Mouse (Mus musculus) left cerebral cortex, adult 9 months (tissue): ENCODE data around the gene Gm20219.
A peak's percentile ranks its signal among the peaks of the same experiment; 100 is the strongest.
"Not testable (repeated sequence)": the region's sequence is repeated elsewhere in the genome, so short reads cannot be mapped to it uniquely, and the experiment has no call there.

ENCODE experiments used
- DNase-seq, 2 experiments: peaks; one replicate each; pipeline ENCODE4 v3.0.0; 2022; ENCODE audit warnings: low spot score in 2 of 2

Gm20219 gene

DNA sequence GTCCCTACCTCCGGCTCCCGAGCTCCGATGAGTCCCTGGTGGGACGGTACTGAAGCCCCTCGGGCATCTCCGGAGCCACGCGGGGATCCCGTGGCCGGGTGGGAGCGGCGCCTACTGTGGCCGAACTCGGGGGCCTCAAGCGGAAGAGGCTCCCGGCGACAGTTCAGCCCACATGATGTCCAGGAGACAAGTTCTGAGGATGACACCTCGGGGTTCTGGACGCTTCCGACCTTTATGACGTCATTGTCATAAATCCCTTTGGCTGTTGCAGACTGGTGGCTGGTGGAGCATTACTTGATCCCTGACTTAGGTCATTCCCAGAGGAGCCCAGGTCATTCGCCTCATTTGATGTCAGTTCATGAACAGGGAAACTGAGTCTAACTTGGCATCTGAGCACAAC, 41.9 kb downstream of the Gm20219 start, which contains the start of gene Znrf4:
Gene Znrf4 (minus strand): TSS at position 122 of the 400 bp plus-strand sequence.
- no peak for DNase-seq

DNA sequence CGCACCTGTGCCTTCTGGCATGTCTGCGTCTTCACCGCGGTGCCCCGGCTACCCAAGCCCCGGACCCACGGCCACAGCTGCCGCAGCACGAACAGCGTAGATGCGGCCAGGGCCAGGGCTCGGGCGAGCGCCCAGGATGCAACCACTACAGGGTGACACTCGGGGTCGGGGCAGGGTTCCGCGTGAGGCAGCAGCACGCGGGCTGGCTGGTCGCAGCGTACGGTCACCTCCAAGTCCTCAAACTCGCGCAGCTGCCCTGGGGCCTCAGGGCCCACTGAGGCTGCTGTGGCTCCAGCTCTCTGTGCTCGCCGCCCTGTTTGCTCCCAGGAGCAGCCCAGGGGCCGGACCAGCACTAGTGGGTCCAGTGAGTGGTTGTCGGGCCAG, 42.5 kb downstream of the Gm20219 start:
- DNase-seq: no peak

DNA sequence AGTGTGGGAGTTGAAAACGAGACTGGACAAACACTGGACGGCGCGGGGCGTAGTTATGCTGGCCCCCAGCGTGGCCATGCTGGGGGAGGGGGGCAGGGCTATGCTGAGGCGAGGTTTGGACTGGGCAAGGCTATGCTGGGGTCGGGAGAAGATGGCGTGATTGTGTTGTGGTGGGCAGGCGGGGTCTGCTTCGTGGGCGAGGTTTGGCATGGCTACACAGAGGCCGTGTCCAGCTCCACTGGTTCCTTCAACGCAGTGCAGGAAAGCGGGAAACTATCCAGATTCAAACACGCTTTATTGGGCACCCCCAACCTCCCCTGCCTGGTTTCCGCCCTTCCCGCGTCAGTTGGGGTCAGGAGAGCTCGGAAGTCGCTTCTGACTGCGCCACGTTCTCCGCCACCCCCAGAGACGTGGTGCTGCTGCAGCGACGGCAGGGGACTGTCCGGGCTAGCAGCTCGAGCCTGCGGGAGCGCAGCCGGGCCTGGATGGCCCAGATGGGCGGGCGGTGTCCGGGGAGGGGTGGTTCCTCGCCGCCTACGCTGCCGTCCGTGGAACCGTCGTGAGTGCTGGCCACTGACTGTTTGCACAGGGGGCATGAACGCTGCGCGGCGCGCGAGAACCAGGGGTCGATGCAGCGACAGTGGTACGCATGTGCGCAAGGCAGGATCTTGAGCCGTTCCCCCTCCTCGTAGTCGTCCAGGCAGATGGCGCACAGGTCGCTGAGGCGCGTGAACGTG, 43.0 kb downstream of the Gm20219 start:
- DNase-seq: no peak

DNA sequence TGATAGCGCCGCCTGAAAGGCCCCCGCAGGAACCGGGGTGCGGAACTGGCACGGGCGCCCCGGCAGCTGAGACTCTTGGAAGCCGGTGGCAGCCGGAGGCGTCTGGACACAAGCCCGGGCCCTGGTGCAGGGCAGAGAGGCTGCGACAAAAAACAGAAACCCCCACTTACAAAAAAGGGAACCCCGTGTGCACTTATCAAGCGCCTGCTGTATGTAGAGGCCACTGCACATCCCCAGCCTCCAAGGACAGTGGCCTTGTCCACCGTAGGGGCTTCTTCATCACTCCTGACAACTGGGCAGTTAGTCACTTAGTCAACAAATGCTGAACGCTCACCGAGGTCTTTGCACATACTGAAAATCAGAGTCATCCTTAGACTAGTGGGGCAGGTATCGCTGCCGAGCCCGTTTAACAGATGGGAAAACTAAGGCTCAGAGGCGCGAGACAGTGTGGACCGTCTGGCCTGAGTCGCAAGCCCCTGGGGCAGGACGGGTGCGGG, 43.7 kb downstream of the Gm20219 start:
- DNase-seq: no peak

DNA sequence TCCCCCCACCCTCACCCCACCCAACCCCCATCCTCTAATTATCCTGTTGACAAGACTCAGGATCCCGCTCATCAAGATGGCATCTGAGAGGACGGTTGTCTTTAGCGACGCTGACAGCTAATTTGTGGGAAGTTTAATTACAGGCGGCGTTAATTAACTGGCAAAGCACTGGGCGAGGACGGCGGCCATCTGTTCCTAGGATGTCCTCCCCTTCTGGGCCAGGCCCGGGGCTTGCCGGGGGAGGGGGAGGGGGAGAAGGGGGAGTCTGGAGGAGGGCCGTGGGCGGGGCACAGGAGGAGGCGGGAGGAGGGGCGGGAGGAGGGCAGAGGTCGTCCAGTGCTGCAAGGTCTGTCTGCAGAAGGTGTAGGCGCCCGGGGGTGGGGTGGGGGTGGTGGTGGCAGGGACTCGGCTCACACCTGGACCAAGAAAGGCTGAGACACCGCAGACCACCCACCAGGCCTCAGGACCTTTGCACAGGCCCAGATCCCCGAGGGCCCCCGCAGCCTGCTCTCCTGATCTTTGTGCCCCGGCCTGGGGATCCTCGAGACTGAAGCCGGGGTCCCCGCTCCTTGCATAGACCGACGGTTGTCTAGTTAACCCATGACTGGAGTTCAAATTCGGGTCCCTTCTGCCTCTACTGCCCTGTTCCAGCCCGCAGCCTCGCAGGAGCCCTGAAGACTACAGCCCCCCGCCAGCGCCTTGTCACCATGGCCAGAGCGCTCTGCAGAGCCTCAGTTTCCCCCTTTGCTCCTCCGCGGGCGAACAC, 44.3 kb downstream of the Gm20219 start:
- no peak for DNase-seq

DNA sequence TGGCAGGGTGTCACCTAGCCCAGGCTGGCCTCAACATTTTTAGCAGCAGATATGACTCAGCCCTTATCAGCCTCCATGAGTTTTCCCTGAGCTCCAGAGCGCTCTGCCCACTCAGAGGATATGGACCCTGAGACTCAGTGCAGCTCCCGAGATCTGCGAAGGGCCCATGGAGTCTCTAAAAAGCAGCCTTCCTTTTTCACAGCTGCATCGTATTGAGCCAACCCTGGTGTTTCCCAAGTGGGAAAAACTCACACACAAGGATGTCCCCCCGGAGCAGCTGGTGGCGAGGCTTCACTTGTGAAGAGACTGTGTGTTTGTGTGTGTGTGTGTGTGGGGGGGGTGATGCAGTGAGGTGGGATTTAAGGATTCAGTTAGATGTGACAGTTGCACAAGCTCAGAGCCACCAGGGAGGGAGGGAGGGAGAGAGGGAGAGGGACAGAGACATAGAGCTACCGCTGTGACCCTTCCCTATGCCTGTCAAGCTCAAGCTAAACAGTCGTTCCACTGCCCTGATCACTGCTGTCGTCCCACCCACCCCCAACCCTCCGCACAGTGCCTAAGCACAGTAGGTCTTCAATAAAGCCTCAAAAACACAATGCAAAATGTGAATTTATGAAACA, 45.1 kb downstream of the Gm20219 start:
- DNase-seq: no peak

DNA sequence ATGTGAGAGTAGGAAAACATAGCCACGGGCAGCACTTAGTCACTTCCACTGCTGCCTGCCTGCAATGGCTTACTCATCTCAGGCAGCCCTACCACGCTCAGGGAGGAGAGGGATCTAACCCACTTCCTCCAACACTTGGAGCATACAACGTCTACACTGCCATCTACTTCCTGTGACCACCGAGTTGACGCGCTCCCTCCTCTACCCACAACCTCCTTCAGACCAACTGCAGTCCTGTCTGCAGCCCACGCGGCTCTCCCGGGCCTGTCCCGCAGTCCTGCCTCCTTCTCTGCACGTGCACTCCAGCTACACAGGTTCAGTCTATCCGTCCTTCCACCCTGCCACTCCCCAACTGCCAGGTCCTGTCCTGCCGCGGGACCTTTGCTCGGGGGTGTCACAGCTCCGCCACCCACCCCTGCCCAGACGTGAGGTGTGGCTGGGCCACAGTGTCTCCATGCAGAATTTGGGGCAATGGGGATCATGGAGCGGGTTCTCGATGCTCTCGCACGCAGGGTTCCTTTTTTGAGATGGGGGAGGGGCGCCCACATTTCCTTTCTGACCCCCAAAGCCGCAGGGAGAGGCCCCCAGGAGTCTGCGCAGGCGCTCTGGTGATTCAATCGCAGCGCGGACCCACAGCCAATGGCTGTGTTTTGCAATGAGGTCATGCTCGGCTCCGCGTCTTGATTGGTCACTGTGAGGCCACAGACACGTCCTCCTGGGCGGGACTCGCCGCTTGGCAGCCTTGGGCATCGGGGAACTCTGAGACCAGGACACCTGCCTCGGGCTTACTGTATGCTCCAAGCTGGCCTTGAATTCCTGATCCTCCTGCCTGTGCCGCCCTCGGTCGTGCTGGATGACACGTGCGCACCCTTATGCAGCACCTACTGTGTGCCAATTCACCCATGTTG, 46.8 kb downstream of the Gm20219 start:
- DNase-seq: peak; percentile 96 to 98

DNA sequence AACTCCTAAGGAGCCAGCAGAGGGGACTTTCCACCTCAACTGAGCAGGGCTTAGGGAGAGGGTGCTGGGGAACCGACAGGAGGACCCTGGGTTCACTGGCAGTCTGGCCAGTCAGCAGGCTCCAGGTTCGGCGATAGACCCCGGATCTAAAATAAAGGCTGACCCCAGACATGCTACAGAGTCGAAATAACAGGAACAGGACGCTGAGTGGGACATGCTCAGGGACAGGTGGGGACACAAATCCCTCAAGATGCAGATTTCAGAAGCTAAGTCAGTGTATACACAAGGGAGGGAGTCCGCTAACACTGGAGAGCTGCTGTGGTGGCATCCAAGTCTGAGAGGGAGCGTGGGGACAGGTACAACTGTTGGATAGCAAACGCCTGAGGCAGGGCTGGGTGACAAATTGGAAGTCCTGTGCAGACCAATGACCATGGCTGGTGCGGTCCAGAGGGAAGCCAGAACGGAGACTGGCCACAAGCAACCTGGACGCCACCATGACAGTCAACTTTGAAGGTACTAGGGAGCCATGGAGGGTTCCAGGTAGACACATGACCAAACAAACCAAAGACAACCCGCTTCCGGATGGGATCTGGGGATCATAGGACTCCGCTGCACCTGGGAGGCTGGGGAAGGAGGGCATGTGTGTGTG, 47.6 kb downstream of the Gm20219 start:
- no peak for DNase-seq

DNA sequence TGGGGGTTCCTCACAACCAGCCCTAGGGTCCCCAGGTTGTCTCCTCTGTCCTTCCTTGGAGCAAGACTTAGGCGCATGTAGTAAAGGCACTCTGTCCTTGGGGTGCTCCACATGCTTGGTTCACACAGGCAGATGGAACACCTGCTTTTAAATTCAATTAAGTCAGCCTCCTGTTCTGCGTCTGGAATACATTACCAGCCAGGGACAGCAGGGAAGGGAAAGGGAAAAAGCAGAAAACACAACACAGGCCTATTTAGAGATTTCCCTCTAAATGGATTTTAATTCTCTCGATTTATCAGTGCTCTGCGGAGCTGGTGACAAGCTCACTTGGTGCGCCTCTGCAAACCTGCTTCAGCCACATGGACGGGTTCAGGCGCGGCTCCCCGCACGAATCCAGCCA, 48.8 kb downstream of the Gm20219 start:
- DNase-seq: no peak

DNA sequence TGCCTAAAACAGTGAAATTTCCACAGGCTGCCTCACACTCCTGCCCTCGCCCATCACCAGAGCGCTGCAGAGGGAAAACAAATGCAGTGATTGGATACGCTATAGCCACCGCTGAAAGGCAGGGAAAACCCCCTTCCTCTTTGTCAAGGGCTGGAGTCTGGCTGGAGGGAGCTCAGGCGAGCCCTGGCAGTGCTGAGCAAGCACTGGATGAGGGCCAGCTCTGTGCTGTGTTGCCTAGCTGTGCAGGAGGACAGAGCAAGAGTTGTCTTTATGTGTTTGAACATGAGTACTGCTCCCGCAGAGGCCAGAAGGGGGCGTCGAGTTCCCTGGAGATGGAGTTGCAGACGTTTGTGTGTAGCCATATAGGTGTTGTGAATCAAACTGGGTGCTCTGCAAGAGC, 51.7 kb downstream of the Gm20219 start:
- DNase-seq: peak in 1 of 2 experiments; percentile 73

DNA sequence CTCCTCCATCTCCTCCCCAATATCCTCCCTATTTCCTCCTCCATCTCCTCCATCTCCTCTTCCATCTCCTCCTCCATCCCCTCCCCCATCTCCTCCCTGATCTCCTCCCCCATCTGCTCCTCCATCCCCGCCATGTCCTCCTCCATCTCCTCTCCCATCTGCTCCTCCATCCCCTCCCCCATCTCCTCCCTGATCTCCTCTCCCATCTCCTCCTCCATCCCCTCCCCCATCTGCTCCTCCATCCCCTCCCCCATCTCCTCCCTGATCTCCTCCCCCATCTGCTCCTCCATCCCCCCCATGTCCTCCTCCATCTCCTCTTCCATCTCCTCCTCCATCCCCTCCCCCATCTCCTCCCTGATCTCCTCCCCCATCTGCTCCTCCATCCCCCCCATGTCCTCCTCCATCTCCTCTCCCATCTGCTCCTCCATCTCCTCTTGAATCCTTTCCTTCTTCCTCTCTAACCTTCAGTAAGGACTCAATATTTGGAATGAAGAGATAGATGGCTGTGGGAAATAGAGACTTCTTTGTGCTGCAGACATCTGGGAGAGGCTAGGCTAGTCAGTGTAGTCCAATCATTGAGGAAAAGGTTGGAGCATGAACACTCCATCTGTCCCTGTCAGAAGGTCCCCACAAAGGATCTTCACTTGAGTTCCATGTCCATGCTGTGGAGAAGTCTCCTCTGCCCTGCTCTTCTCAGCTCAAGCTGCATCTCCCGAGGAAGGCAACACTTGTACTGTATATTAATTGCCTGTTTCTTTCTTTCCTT, 52.4 kb downstream of the Gm20219 start:
- not testable (repeated sequence) for DNase-seq
